Mouse (Mus musculus) A20 (cell line): ENCODE results near the gene Pltp.

Experiments
- DNase-seq: peaks from one replicate; pipeline ENCODE4 v3.0.0-alpha.2; 2011; ENCODE audit warnings: low read depth, low spot score

Pltp gene

GRCm38 (mm10) chr2:164806614-164807013 is 50.9 kb downstream of the Pltp start:
- no peak for DNase-seq

GRCm38 (mm10) chr2:164805332-164805718 is 52.2 kb downstream of the Pltp start:
- no peak for DNase-seq

- peak; percentile 100 for DNase-seq
These were observed 52.8 kb downstream of the Pltp start, which contains the start of the genes Acot8 and Zswim3 for GRCm38 (mm10) chr2:164804533-164805331. Gene Acot8 (minus strand): TSS chr2:164804882. Gene Zswim3 (plus strand): TSS chr2:164805098.

- DNase-seq, result peak; percentile 48
These were observed 53.6 kb downstream of the Pltp start for GRCm38 (mm10) chr2:164803921-164804313.

- no peak for DNase-seq
These were observed 54.1 kb downstream of the Pltp start for GRCm38 (mm10) chr2:164803201-164803920.

- DNase-seq, result no peak
These were observed 57.1 kb downstream of the Pltp start for GRCm38 (mm10) chr2:164800252-164801004.

- DNase-seq, result peak; percentile 56
These were observed 59.0 kb downstream of the Pltp start for GRCm38 (mm10) chr2:164798554-164798953.

- no peak for DNase-seq
These were observed 61.6 kb downstream of the Pltp start for GRCm38 (mm10) chr2:164795868-164796267.

- peak; percentile 83 for DNase-seq
These were observed 63.2 kb downstream of the Pltp start for GRCm38 (mm10) chr2:164794293-164794692.

GRCm38 (mm10) chr2:164793772-164794171 is 63.7 kb downstream of the Pltp start:
- peak; percentile 43 for DNase-seq

- DNase-seq, result peak; percentile 53
These were observed 64.3 kb downstream of the Pltp start for GRCm38 (mm10) chr2:164793236-164793635.

- no peak for DNase-seq
These were observed 64.9 kb downstream of the Pltp start for GRCm38 (mm10) chr2:164792400-164793190.

GRCm38 (mm10) chr2:164791841-164792261 is 65.7 kb downstream of the Pltp start:
- no peak for DNase-seq

- no peak for DNase-seq
These were observed 67.1 kb downstream of the Pltp start for GRCm38 (mm10) chr2:164790451-164790850.
